Mouse (Mus musculus): ENCODE results near the gene Olfr378. TPM values are rescaled to one million over a fixed set of nuclear protein-coding genes. Genes with fewer than 3 reads are reported as not detected.

Gene Olfr378
- not detected in 2 replicates for polyA plus RNA-seq (2012; rRNA removed)

GRCm38 (mm10) chr11:73428377-73428776 lies at the start of gene Olfr378:
Gene Olfr378, minus strand, starts transcription at chr11:73428477.
- TF ChIP-seq POLR2A (IDR thresholded peaks at IDR 0.05; ENCODE audit: borderline replicate concordance, insufficient read depth, low read length) (no peak), CTCF (IDR thresholded peaks at IDR 0.05; ENCODE audit: borderline replicate concordance, insufficient read depth, low read depth, low read length) (no peak)
- WGBS, result 96% methylated on average over 1 of the region's 1 CpGs

GRCm38 (mm10) chr11:73457408-73457807 lies 29.1 kb upstream of the Olfr378 start, which contains the start of gene Olfr380:
Gene Olfr380, minus strand, starts transcription at chr11:73457508.
- DNase-seq, result no peak
- Histone ChIP-seq H3K4me1 (ENCODE audit: control insufficient read depth, insufficient read depth, low read length) (no peaks in the 10 kb centered on the region), H3K27ac (ENCODE audit: insufficient read depth, low read length) (no peak within 1 kb of the TSS), H3K27me3 (ENCODE audit: control insufficient read depth, insufficient read depth, low read length) (no peaks in the 10 kb centered on the region), H3K4me3 (replicated peaks; ENCODE audit: insufficient read depth, low read depth, low read length) (no peak within 1 kb of the TSS)
- WGBS, result 92% methylated on average over 1 of the region's 1 CpGs
- TF ChIP-seq CTCF (IDR thresholded peaks at IDR 0.05; ENCODE audit: borderline replicate concordance, insufficient read depth, low read depth, low read length) (no peak), POLR2A (IDR thresholded peaks at IDR 0.05; ENCODE audit: borderline replicate concordance, insufficient read depth, low read length) (no peak)

More at GRCm38 (mm10) chr11:73428377-73428776, at the start of gene Olfr378:
- H3K4me3 ChIP-seq (replicated peaks; ENCODE audit: insufficient read depth, low read depth, low read length), result no peak within 1 kb of the TSS
- no peaks in the 10 kb centered on the region for H3K27me3 ChIP-seq (ENCODE audit: control insufficient read depth, insufficient read depth, low read length)
- H3K4me1 ChIP-seq (ENCODE audit: control insufficient read depth, insufficient read depth, low read length), result no peaks in the 10 kb centered on the region
- no peak within 1 kb of the TSS for H3K27ac ChIP-seq (ENCODE audit: insufficient read depth, low read length)
- no peak for DNase-seq

GRCm38 (mm10) chr11:73399514-73399913 lies 28.8 kb downstream of the Olfr378 start, which contains the start of gene Olfr1:
Gene Olfr1, minus strand, starts transcription at chr11:73399614.
- no peak within 1 kb of the TSS for H3K4me3 ChIP-seq (replicated peaks; ENCODE audit: insufficient read depth, low read depth, low read length)
- H3K27ac ChIP-seq (ENCODE audit: insufficient read depth, low read length), result no peak within 1 kb of the TSS
- no peak for TF ChIP-seq POLR2A (IDR thresholded peaks at IDR 0.05; ENCODE audit: borderline replicate concordance, insufficient read depth, low read length)
- TF ChIP-seq CTCF (IDR thresholded peaks at IDR 0.05; ENCODE audit: borderline replicate concordance, insufficient read depth, low read depth, low read length), result no peak
- no peaks in the 10 kb centered on the region for H3K27me3 ChIP-seq (ENCODE audit: control insufficient read depth, insufficient read depth, low read length)
- no peaks in the 10 kb centered on the region for H3K4me1 ChIP-seq (ENCODE audit: control insufficient read depth, insufficient read depth, low read length)
- no peak for DNase-seq

- no peak for DNase-seq
- TF ChIP-seq POLR2A (IDR thresholded peaks at IDR 0.05; ENCODE audit: borderline replicate concordance, insufficient read depth, low read length) (no peak), CTCF (IDR thresholded peaks at IDR 0.05; ENCODE audit: borderline replicate concordance, insufficient read depth, low read depth, low read length) (no peak)
- no peaks in the 10 kb centered on the region for H3K4me1 ChIP-seq (ENCODE audit: control insufficient read depth, insufficient read depth, low read length)
- no peak overlapping the region for H3K4me3 ChIP-seq (replicated peaks; ENCODE audit: insufficient read depth, low read depth, low read length)
- H3K27me3 ChIP-seq (ENCODE audit: control insufficient read depth, insufficient read depth, low read length), result no peaks in the 10 kb centered on the region
- H3K27ac ChIP-seq (ENCODE audit: insufficient read depth, low read length), result no peak overlapping the region
- WGBS, result 58% methylated on average over 4 of the region's 4 CpGs
Observed at GRCm38 (mm10) chr11:73395374-73395773, 32.9 kb downstream of the Olfr378 start.

Other genes with a start within 250 kb of the Olfr378 start
- gene Ctns, start 229.4 kb downstream of the Olfr378 start, polyA plus RNA-seq (2012; rRNA removed), result 26.6 and 26.9 TPM in 2 replicates
- 4.1 and 4.5 TPM in 2 replicates for gene Shpk, start 229.0 kb downstream of the Olfr378 start, polyA plus RNA-seq (2012; rRNA removed)
- gene Trpv1, start 194.2 kb downstream of the Olfr378 start, polyA plus RNA-seq (2012; rRNA removed), result 0.16 and 0.33 TPM in 2 replicates
- gene Trpv3, start 161.1 kb downstream of the Olfr378 start, polyA plus RNA-seq (2012; rRNA removed), result 0.19 and 0.46 TPM in 2 replicates
- 44.8 and 57.9 TPM in 2 replicates for gene Aspa, start 98.9 kb downstream of the Olfr378 start, polyA plus RNA-seq (2012; rRNA removed)
- not detected in 2 replicates for gene Gm49340, start 98.7 kb downstream of the Olfr378 start, polyA plus RNA-seq (2012; rRNA removed)
- gene Spata22, start 98.7 kb downstream of the Olfr378 start, polyA plus RNA-seq (2012; rRNA removed), result 0.08 and 0.22 TPM in 2 replicates
- gene Olfr20, start 77.7 kb downstream of the Olfr378 start, polyA plus RNA-seq (2012; rRNA removed), result not detected in 2 replicates
- not detected in 2 replicates for gene Olfr376, start 57.2 kb downstream of the Olfr378 start, polyA plus RNA-seq (2012; rRNA removed)
- not detected in 2 replicates for gene Olfr1, start 28.9 kb downstream of the Olfr378 start, polyA plus RNA-seq (2012; rRNA removed)
- gene Olfr380, start 29.0 kb upstream of the Olfr378 start, polyA plus RNA-seq (2012; rRNA removed), result not detected in 2 replicates
- gene Olfr381, start 63.1 kb upstream of the Olfr378 start, polyA plus RNA-seq (2012; rRNA removed), result not detected in 2 replicates
- not detected in 2 replicates for gene Olfr382, start 88.7 kb upstream of the Olfr378 start, polyA plus RNA-seq (2012; rRNA removed)
- gene Olfr385, start 164.5 kb upstream of the Olfr378 start, polyA plus RNA-seq (2012; rRNA removed), result not detected in 2 replicates
- gene Olfr384, start 170.1 kb upstream of the Olfr378 start, polyA plus RNA-seq (2012; rRNA removed), result not detected in 2 replicates